Mouse (Mus musculus) forebrain, embryonic 14.5 days (tissue): ENCODE measurements around the gene Map3k14. TPM values are rescaled to one million over a fixed set of nuclear protein-coding genes. Genes with fewer than 3 reads are reported as not detected.

Source experiments
- ATAC-seq: fragments of 200-750 bp; cut with Nextera tagmentation; 2 replicates; pipeline ENCODE4 v1.8.0; 2017; ENCODE audit warnings: mild to moderate bottlenecking, moderate library complexity
- DNase-seq: peaks from one replicate; pipeline ENCODE4 v3.0.0-alpha.2; 2015; ENCODE audit warnings: low spot score
- H3K27ac ChIP-seq: fragments of 300-500 bp; sonication (generic); 2 replicates; pipeline ENCODE4 v1.5.1; 2014; ENCODE audit warnings: low read depth, mild to moderate bottlenecking, control low read depth, low read length, moderate library complexity
- H3K27me3 ChIP-seq: fragments of 300-500 bp; sonication (generic); replicated peaks from 2 replicates; pipeline ENCODE4 v1.6.1; 2014; ENCODE audit warnings: low read length, control low read depth, mixed read lengths; ENCODE audit not compliant: control insufficient read depth, insufficient read depth
- H3K36me3 ChIP-seq: fragments of 300-500 bp; sonication (generic); 2 replicates; pipeline ENCODE4 v1.6.1; 2014; ENCODE audit warnings: low read length, control low read depth; ENCODE audit not compliant: control insufficient read depth, insufficient read depth
- H3K4me1 ChIP-seq: fragments of 300-500 bp; sonication (generic); 2 replicates; pipeline ENCODE4 v1.6.1; 2014; ENCODE audit warnings: antibody characterized with exemption, low read length, control low read depth; ENCODE audit not compliant: control insufficient read depth, insufficient read depth
- H3K4me2 ChIP-seq: fragments of 300-500 bp; sonication (generic); 2 replicates; pipeline ENCODE4 v1.6.1; 2014; ENCODE audit warnings: mild to moderate bottlenecking, control low read depth, low read length
- H3K4me3 ChIP-seq: fragments of 300-500 bp; sonication (generic); 2 replicates; pipeline ENCODE4 v1.5.1; 2014; ENCODE audit warnings: low read depth, low read length, control low read depth
- H3K9ac ChIP-seq: fragments of 300-500 bp; sonication (generic); 2 replicates; pipeline ENCODE4 v1.6.1; 2014; ENCODE audit warnings: mild to moderate bottlenecking, low read length, control low read depth, moderate library complexity
- H3K9me3 ChIP-seq: fragments of 300-500 bp; sonication (generic); replicated peaks from 2 replicates; pipeline ENCODE4 v1.6.1; 2016; ENCODE audit warnings: low read length, control low read depth, mixed read lengths; ENCODE audit not compliant: control insufficient read depth
- WGBS: fragments of 180-500 bp; shearing (Covaris S2); extraction: QIAGEN DNeasy Blood & Tissue Kit; methylation state at CpG from one replicate; pipeline ENCODE4 v1.1.7; 2014; 5-methylcytosine and 5-hydroxymethylcytosine counted together
- polyA plus RNA-seq: library from polyadenylated mRNA; unstranded; fragments of >200 nt; fragmentation: Nextera tagmentation; extraction: Ambion mirVana; gene quantifications from 2 replicates; pipeline ENCODE4 v1.2.1, GENCODE M21; 2014

Gene Map3k14
- polyA plus RNA-seq, 1 experiment from 2014 or later = 1.7 TPM

DNA sequence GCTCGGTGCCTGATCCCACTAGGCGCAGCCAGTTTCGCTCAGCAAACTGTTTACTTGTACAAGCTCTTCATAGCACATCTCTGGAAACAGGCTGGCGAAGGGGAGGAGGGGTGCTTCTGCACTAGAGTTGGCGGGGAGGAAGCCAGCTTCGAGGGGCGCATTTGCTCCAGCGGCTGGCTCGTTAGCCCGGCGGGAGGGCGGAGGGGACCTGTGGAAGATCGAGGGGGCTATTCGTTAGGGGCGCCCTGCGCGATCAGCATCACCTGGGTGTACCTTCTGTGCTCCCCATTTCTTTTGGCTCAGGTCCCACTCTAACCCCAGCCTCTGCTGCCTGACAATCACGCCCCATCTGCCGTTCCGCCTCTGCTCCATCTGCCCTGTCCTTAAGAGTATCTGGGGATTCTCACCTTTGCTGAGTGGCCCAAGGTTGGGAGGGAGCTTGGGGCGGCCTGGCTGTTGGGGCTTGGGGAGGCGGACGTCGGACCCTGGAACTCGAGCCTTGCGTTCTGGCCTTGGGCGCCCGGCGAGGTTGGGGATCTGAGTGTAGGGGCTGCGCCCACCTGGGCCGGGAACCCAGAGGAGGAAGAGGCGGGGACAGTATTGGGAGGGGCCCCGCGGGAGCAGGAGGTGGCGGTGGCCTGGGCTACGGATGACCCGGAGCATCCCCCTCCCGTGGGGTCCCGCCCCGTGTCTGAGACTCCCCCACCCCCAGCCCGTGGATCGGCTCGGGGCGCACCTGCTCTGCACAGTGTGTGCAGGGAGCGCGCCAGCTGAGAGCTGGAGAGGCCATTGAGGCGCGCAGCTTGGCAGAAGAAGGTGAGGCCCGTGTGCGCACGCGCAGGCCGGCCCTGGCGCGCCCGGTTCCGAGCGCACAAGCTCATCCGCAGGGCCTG, 68.1 kb downstream of the Map3k14 start:
- under 1% methylated on average over 59 of the region's 59 CpGs for WGBS
- H3K9ac ChIP-seq = peak overlapping the region; percentile 63
- no peaks in the 10 kb centered on the region for H3K9me3 ChIP-seq
- H3K4me3 ChIP-seq = peak overlapping the region; percentile 43
- H3K27ac ChIP-seq = peak overlapping the region; percentile 60; the same call in 1 of the 2 replicates
- H3K27me3 ChIP-seq = peaks cover 52% of the 10 kb centered on the region
- no peaks in the 10 kb centered on the region for H3K36me3 ChIP-seq
- H3K4me1 ChIP-seq = peaks cover 17% of the 10 kb centered on the region
- H3K4me2 ChIP-seq = peak overlapping the region; percentile 88
- DNase-seq (peak; percentile 81), ATAC-seq (peak; percentile 81)

DNA sequence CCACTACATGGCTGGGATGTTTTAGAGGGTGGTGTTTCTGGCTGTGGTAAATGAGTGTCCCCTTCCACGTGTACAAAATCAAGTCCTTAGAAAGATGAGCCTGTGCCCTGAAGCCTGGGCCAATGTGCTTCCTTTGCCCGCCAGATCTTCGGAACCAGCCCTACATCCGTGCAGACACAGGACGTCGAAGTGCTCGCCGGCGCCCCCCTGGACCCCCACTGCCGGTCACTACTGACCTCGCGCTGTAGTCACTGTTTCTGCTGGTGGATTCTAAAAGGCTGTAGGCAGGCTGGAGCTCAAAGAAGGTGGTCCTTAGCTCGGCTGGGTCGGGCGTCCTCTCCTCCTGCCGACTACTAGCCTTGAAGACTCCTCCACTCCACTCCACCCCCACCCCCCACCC, 68.9 kb downstream of the Map3k14 start:
- ATAC-seq = no peak

DNA sequence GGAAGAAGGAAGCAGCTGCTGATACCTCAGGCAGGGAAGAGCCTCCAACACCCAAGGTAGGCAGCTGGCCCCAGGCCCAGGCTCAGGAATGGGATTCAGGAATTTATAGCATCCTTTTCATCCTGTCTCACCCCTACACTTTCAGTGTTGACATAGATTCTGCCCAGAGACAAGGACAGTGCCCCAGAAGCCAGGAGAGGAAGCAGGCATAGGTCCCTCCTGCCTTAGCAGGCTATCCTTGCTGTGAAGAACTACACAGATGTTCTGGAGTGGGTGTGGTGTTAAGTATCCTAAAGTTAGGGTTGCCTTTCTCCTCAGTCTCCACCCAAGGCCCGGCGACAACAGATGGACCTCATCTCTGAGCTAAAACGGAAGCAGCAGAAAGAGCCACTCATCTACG, 69.9 kb downstream of the Map3k14 start:
- DNase-seq = no peak
- WGBS = 74% methylated on average over 4 of the region's 4 CpGs
- Histone ChIP-seq H3K4me1 (peaks cover 21% of the 10 kb centered on the region), H3K27ac (no peak overlapping the region), H3K4me2 (no peak overlapping the region), H3K9me3 (no peaks in the 10 kb centered on the region), H3K9ac (no peak overlapping the region), H3K36me3 (no peaks in the 10 kb centered on the region), H3K27me3 (peaks cover 69% of the 10 kb centered on the region), H3K4me3 (no peak overlapping the region)
- no peak for ATAC-seq

More for the DNA sequence above, 68.9 kb downstream of the Map3k14 start:
- no peak overlapping the region for H3K27ac ChIP-seq
- H3K4me3 ChIP-seq = peak overlapping the region; percentile 43
- DNase-seq = no peak
- H3K9ac ChIP-seq = peak overlapping the region; percentile 63; the same call in 1 of the 2 replicates
- 3% methylated on average over 16 of the region's 16 CpGs for WGBS
- H3K9me3 ChIP-seq = no peaks in the 10 kb centered on the region
- peaks cover 60% of the 10 kb centered on the region for H3K27me3 ChIP-seq
- peak overlapping the region; percentile 88 for H3K4me2 ChIP-seq
- no peaks in the 10 kb centered on the region for H3K36me3 ChIP-seq
- peaks cover 17% of the 10 kb centered on the region for H3K4me1 ChIP-seq

DNA sequence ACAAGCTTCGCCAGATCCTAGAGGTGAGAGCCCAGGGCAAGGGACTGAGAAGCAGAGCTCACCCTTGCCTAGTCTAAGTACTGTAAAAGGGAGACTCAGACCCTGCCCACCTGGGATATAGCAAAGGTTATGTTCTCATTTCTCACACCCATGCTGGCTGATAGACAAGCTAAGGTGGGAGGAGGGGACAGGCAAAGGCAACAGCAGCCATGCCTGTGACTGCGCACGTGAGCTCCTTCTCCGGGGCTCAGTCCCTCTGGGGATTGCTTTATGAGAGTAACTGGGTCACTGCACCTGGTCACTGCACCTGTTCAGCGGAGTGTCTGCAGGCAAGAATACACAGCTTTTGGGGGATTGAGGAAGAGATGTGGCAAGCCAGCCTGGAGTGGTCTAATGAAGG, 71.6 kb downstream of the Map3k14 start:
- Histone ChIP-seq H3K9ac (no peak overlapping the region), H3K4me3 (no peak overlapping the region), H3K27me3 (peaks cover 76% of the 10 kb centered on the region), H3K4me1 (peaks cover 16% of the 10 kb centered on the region; the same call in 1 of the 2 replicates), H3K36me3 (no peaks in the 10 kb centered on the region), H3K27ac (no peak overlapping the region), H3K4me2 (no peak overlapping the region), H3K9me3 (no peaks in the 10 kb centered on the region)
- no peak for ATAC-seq
- WGBS = 75% methylated on average over 5 of the region's 5 CpGs
- DNase-seq = no peak

DNA sequence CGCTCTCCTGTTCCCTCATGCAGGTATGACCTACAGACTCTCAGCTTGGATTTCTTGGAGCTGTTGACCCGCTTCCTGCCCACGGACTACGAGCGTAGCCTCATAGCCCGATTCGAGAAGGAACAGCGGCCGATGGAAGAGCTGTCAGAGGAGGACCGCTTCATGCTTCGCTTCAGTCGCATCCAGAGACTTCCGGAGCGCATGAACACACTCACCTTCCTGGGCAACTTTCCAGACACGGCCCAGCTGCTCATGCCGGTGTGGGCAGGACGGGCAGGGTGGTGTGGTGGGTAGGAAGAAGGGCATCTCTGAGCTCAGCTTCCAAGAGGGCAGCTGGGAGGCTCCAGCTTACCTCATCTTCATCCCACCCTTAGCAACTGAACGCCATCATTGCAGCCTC, 72.0 kb downstream of the Map3k14 start:
- Histone ChIP-seq H3K27me3 (peaks cover 77% of the 10 kb centered on the region), H3K27ac (no peak overlapping the region), H3K9ac (no peak overlapping the region), H3K9me3 (no peaks in the 10 kb centered on the region), H3K4me2 (no peak overlapping the region), H3K4me3 (no peak overlapping the region), H3K36me3 (no peaks in the 10 kb centered on the region), H3K4me1 (peaks cover 16% of the 10 kb centered on the region; the same call in 1 of the 2 replicates)
- DNase-seq (no peak), ATAC-seq (no peak)
- 84% methylated on average over 18 of the region's 18 CpGs for WGBS

DNA sequence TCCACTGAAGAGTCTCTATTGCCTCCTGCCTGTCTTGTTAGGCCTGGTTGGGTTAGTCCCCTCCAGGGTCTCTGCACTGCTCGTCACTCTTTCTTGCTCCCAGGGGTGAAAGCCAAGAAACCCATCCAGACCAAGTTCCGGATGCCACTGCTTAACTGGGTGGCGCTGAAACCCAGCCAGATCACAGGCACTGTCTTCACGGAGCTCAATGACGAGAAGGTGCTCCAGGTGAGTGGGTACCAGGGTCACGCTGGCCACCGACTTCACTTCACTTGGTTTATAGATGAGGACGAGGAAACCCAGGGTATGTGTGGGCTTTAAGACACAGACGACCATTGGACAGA, 73.5 kb downstream of the Map3k14 start:
- Histone ChIP-seq H3K36me3 (no peaks in the 10 kb centered on the region), H3K27me3 (peaks cover 69% of the 10 kb centered on the region), H3K4me3 (no peak overlapping the region), H3K4me2 (no peak overlapping the region), H3K9me3 (no peaks in the 10 kb centered on the region), H3K27ac (no peak overlapping the region), H3K4me1 (peaks cover 10% of the 10 kb centered on the region; the same call in 1 of the 2 replicates), H3K9ac (no peak overlapping the region)
- DNase-seq (no peak), ATAC-seq (no peak)
- WGBS = 22% methylated on average over 9 of the region's 9 CpGs

DNA sequence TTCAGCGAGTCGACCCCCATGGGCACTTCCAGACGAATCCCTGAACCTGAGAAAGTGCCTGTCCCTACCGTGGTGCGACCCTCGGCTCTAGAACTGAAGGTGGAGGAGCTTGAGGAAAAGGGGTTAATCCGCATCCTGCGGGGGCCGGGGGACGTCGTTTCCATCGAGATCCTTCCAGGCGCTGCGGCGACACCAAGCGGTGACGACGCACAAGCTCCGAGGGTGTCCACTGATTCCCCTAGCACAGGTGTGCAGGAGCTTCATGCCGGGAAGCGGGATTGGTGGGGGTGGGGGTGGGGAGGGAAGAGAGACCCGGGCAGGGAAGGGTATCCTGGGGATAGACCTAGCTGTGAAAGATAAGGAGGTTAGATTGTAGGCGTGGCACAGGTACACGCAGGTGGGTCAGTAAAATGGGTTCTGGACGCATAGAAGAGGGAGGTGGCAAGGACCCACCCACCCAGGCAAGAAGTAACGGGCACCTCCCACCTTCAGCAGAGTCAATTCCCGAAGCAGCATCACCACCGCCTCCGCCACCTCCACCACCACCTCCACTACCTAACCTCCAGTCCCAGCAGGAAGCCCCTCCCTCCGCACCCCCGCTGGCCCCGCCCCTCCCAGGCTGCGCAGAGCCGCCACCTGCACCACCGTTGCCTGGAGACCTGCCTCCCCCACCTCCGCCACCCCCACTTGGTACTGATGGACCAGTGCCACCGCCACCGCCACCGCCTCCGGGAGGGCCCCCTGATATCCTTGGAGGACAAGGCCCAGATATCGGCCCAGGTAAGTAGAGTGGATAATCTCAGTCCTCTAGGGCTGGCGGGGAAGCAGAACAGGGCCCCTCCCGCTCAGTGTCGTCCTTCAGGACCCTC, 74.1 kb downstream of the Map3k14 start:
- H3K4me2 ChIP-seq = peak overlapping the region; percentile 57
- H3K36me3 ChIP-seq = no peaks in the 10 kb centered on the region
- peaks cover 5% of the 10 kb centered on the region; the same call in 1 of the 2 replicates for H3K4me1 ChIP-seq
- DNase-seq (peak; percentile 77), ATAC-seq (peak; percentile 26; the same call in 1 of the 2 replicates)
- peak overlapping the region; percentile 22 for H3K4me3 ChIP-seq
- H3K9me3 ChIP-seq = no peaks in the 10 kb centered on the region
- H3K27me3 ChIP-seq = peaks cover 64% of the 10 kb centered on the region
- 5% methylated on average over 44 of the region's 44 CpGs for WGBS
- no peak overlapping the region for H3K27ac ChIP-seq
- peak overlapping the region; percentile 9; the same call in 1 of the 2 replicates for H3K9ac ChIP-seq

DNA sequence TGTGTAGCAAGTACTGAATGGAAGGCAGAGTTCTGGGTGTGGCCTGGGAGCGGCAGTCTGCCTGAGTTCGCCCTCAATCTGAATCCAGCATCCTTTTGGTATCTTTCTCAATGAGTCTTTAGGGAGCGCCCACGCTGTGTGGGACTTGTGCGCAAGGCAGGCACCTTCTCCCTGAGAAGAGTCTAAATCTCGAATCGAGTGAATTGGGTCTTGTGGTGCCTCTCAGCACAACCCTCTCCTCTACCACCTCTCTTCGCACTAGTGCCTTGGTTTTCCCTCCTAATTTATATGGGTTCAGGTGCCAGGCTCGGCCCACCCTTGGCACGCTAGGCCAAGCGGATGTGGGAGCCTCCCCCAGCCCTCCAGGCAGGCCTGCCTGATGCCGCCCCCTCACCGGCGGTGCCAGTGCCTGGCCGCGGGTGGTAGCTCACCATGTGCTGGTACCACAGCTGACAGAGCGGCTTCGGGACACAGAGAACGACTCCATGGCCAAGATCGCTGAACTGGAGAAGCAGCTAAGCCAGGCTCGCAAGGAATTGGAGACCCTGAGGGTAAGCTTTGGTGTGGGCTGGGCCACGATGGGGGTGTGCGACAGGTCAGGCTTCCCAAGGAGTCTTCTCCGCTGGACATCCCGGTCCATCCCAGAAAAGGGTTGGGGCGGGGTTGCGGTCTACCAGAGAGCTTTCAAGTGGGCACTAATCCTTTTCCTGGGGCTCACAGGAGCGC, 74.9 kb downstream of the Map3k14 start:
- H3K4me1 ChIP-seq = peaks cover 5% of the 10 kb centered on the region; the same call in 1 of the 2 replicates
- peak overlapping the region; percentile 22 for H3K4me3 ChIP-seq
- H3K9ac ChIP-seq = peak overlapping the region; percentile 9; the same call in 1 of the 2 replicates
- DNase-seq (no peak), ATAC-seq (peak; percentile 26; the same call in 1 of the 2 replicates)
- peak overlapping the region; percentile 57 for H3K4me2 ChIP-seq
- H3K27me3 ChIP-seq = peaks cover 57% of the 10 kb centered on the region
- no peaks in the 10 kb centered on the region for H3K36me3 ChIP-seq
- no peaks in the 10 kb centered on the region for H3K9me3 ChIP-seq
- 14% methylated on average over 28 of the region's 28 CpGs for WGBS
- no peak overlapping the region for H3K27ac ChIP-seq
